Mouse (Mus musculus): Measurements from ENCODE around the gene Ogn. TPM values are rescaled to one million over a fixed set of nuclear protein-coding genes. Genes with fewer than 3 reads are reported as not detected.

Gene Ogn
- polyA plus RNA-seq, 1 experiment, result not detected

- Histone ChIP-seq H3K9me3 (ENCODE audit: control insufficient read depth, low read length) (no peaks in the 10 kb centered on the region; the same call in 1 of the 2 replicates), H3K36me3 (ENCODE audit: control insufficient read depth) (peaks cover 87% of the 10 kb centered on the region), H3K4me1 (ENCODE audit: control insufficient read depth) (peaks cover 28% of the 10 kb centered on the region)
Observed at GRCm38 (mm10) chr13:49642650-49643049, 34.8 kb downstream of the Ogn start.

GRCm38 (mm10) chr13:49643669-49644362 is 36.0 kb downstream of the Ogn start:
- no peak for TF ChIP-seq TAL1 (IDR thresholded peaks at IDR 0.05; ENCODE audit: low read length)
- no peak for TF ChIP-seq GATA1 (IDR thresholded peaks at IDR 0.05; ENCODE audit: low read length)
- peaks cover 84% of the 10 kb centered on the region for H3K36me3 ChIP-seq (ENCODE audit: control insufficient read depth)
- no peaks in the 10 kb centered on the region for H3K27me3 ChIP-seq (ENCODE audit: control insufficient read depth)

More at GRCm38 (mm10) chr13:49642650-49643049, 34.8 kb downstream of the Ogn start:
- no peak for TF ChIP-seq TAL1 (IDR thresholded peaks at IDR 0.05; ENCODE audit: low read length)
- no peak for TF ChIP-seq GATA1 (IDR thresholded peaks at IDR 0.05; ENCODE audit: low read length)
- Histone ChIP-seq H3K27me3 (ENCODE audit: control insufficient read depth) (no peaks in the 10 kb centered on the region), H3K4me3 (replicated peaks) (no peak overlapping the region)

GRCm38 (mm10) chr13:49644731-49645529 is 37.1 kb downstream of the Ogn start:
- peaks cover 80% of the 10 kb centered on the region for H3K36me3 ChIP-seq (ENCODE audit: control insufficient read depth)

More at GRCm38 (mm10) chr13:49643669-49644362, 36.0 kb downstream of the Ogn start:
- Histone ChIP-seq H3K9me3 (ENCODE audit: control insufficient read depth, low read length) (no peaks in the 10 kb centered on the region), H3K4me3 (replicated peaks) (no peak overlapping the region), H3K4me1 (ENCODE audit: control insufficient read depth) (peaks cover 28% of the 10 kb centered on the region)

GRCm38 (mm10) chr13:49646019-49646418 is 38.2 kb downstream of the Ogn start:
- no peaks in the 10 kb centered on the region for H3K9me3 ChIP-seq (ENCODE audit: control insufficient read depth, low read length)
- H3K4me3 ChIP-seq (replicated peaks), result no peak overlapping the region
- H3K4me1 ChIP-seq (ENCODE audit: control insufficient read depth), result peaks cover 18% of the 10 kb centered on the region
- peaks cover 77% of the 10 kb centered on the region for H3K36me3 ChIP-seq (ENCODE audit: control insufficient read depth)
- no peaks in the 10 kb centered on the region for H3K27me3 ChIP-seq (ENCODE audit: control insufficient read depth)
- no peak for TF ChIP-seq GATA1 (IDR thresholded peaks at IDR 0.05; ENCODE audit: low read length)

More at GRCm38 (mm10) chr13:49644731-49645529, 37.1 kb downstream of the Ogn start:
- no peak overlapping the region for H3K4me3 ChIP-seq (replicated peaks)
- peaks cover 20% of the 10 kb centered on the region for H3K4me1 ChIP-seq (ENCODE audit: control insufficient read depth)
- no peak for TF ChIP-seq GATA1 (IDR thresholded peaks at IDR 0.05; ENCODE audit: low read length)
- no peak for TF ChIP-seq TAL1 (IDR thresholded peaks at IDR 0.05; ENCODE audit: low read length)
- no peaks in the 10 kb centered on the region for H3K27me3 ChIP-seq (ENCODE audit: control insufficient read depth)
- H3K9me3 ChIP-seq (ENCODE audit: control insufficient read depth, low read length), result no peaks in the 10 kb centered on the region

GRCm38 (mm10) chr13:49651136-49651535 is 43.3 kb downstream of the Ogn start:
- TF ChIP-seq TAL1 (IDR thresholded peaks at IDR 0.05; ENCODE audit: low read length), result no peak
- no peak for TF ChIP-seq GATA1 (IDR thresholded peaks at IDR 0.05; ENCODE audit: low read length)
- peaks cover 33% of the 10 kb centered on the region for H3K36me3 ChIP-seq (ENCODE audit: control insufficient read depth)
- peak overlapping the region; percentile 79 for H3K4me3 ChIP-seq (replicated peaks)
- no peaks in the 10 kb centered on the region for H3K27me3 ChIP-seq (ENCODE audit: control insufficient read depth)
- peaks cover 27% of the 10 kb centered on the region for H3K4me1 ChIP-seq (ENCODE audit: control insufficient read depth)
- no peaks in the 10 kb centered on the region for H3K9me3 ChIP-seq (ENCODE audit: control insufficient read depth, low read length)

- TF ChIP-seq GATA1 (IDR thresholded peaks at IDR 0.05; ENCODE audit: low read length) (no peak), TAL1 (IDR thresholded peaks at IDR 0.05; ENCODE audit: low read length) (no peak)
- H3K4me1 ChIP-seq (ENCODE audit: control insufficient read depth), result peaks cover 27% of the 10 kb centered on the region
- H3K4me3 ChIP-seq (replicated peaks), result peak overlapping the region; percentile 79
- H3K27me3 ChIP-seq (ENCODE audit: control insufficient read depth), result no peaks in the 10 kb centered on the region
- no peaks in the 10 kb centered on the region for H3K9me3 ChIP-seq (ENCODE audit: control insufficient read depth, low read length)
- peaks cover 30% of the 10 kb centered on the region for H3K36me3 ChIP-seq (ENCODE audit: control insufficient read depth)
Observed at GRCm38 (mm10) chr13:49651781-49652351, 44.0 kb downstream of the Ogn start.

GRCm38 (mm10) chr13:49652481-49653179 is 44.8 kb downstream of the Ogn start, which contains the start of the genes Cenpp and Nol8:
TSS of gene Cenpp (minus strand) at chr13:49652785.
TSS of gene Nol8 (plus strand) at chr13:49653078.
- no peak for TF ChIP-seq GATA1 (IDR thresholded peaks at IDR 0.05; ENCODE audit: low read length)
- TF ChIP-seq TAL1 (IDR thresholded peaks at IDR 0.05; ENCODE audit: low read length), result no peak
- Histone ChIP-seq H3K4me1 (ENCODE audit: control insufficient read depth) (peaks cover 27% of the 10 kb centered on the region), H3K4me3 (replicated peaks) (peak within 1 kb of the TSS; percentile 79), H3K36me3 (ENCODE audit: control insufficient read depth) (peaks cover 33% of the 10 kb centered on the region), H3K27me3 (ENCODE audit: control insufficient read depth) (no peaks in the 10 kb centered on the region), H3K9me3 (ENCODE audit: control insufficient read depth, low read length) (no peaks in the 10 kb centered on the region)

DNA sequence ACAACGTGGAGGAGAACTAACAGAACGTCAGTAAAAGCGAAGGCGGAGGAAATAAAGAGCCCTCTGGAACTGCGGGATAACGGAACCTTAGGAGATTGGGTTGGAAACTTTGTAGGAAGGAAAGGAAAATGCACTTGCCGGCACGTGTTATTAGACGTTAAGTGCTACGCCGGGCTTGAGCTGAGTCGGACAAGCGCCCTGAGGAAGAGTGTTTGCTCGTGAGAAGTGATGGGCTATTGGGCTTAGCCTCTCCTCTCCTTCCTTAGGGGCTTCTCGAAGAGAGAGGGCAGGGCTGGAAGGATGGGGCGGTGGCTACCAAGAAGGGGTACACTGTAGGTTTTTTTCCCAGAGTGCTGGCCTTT is 45.3 kb downstream of the Ogn start:
- H3K4me3 ChIP-seq (replicated peaks), result peak overlapping the region; percentile 79
- no peaks in the 10 kb centered on the region for H3K9me3 ChIP-seq (ENCODE audit: control insufficient read depth, low read length)
- no peaks in the 10 kb centered on the region for H3K27me3 ChIP-seq (ENCODE audit: control insufficient read depth)
- peaks cover 30% of the 10 kb centered on the region for H3K36me3 ChIP-seq (ENCODE audit: control insufficient read depth)
- TF ChIP-seq GATA1 (IDR thresholded peaks at IDR 0.05; ENCODE audit: low read length), result no peak
- TF ChIP-seq TAL1 (IDR thresholded peaks at IDR 0.05; ENCODE audit: low read length), result no peak
- peaks cover 27% of the 10 kb centered on the region for H3K4me1 ChIP-seq (ENCODE audit: control insufficient read depth)

Other genes starting within 250 kb of the Ogn start
- 0.01 and 0.08 TPM in 2 replicates for gene Ippk, start 186.8 kb upstream of the Ogn start, polyA plus RNA-seq (2012)
- gene Tes3-ps, start 114.7 kb upstream of the Ogn start, polyA plus RNA-seq (2012), result 0.02 TPM in 2 replicates
- not detected in 2 replicates for gene Ecm2, start 103.2 kb upstream of the Ogn start, polyA plus RNA-seq (2012)
- gene Aspn, start 63.6 kb upstream of the Ogn start, polyA plus RNA-seq (2012), result not detected in 2 replicates
- not detected in 2 replicates for gene Omd, start 25.6 kb upstream of the Ogn start, polyA plus RNA-seq (2012)
- gene Cenpp, start 44.7 kb downstream of the Ogn start, polyA plus RNA-seq (2012), result 1.2 and 1.5 TPM in 2 replicates
- 0.09 TPM in 2 replicates for gene Nol8, start 45.0 kb downstream of the Ogn start, polyA plus RNA-seq (2012)
- 1.2 and 2.1 TPM in 2 replicates for gene Iars, start 74.1 kb downstream of the Ogn start, polyA plus RNA-seq (2012)
- gene Gm30302, start 191.0 kb downstream of the Ogn start, polyA plus RNA-seq (2012), result not detected in 2 replicates

Data from erythroblast, embryonic 14.5 days (primary cell).